Mouse (Mus musculus) macrophage (primary cell): ENCODE data around the gene Ube2j1. TPM values are rescaled to one million over a fixed set of nuclear protein-coding genes. Genes with fewer than 3 reads are reported as not detected.
A peak's percentile ranks its signal among the peaks of the same experiment; 100 is the strongest.
"Not testable (repeated sequence)": the region's sequence is repeated elsewhere in the genome, so short reads cannot be mapped to it uniquely, and the experiment has no call there.

Experiments used
- H3K27ac ChIP-seq: fragments of 350-480 bp; formaldehyde crosslinking; 2 replicates; pipeline ENCODE4 v1.9.0; 2021
- H3K36me3 ChIP-seq: fragments of 350-480 bp; formaldehyde crosslinking; 2 replicates; pipeline ENCODE4 v1.9.0; 2021; ENCODE audit errors: inconsistent target
- H3K4me3 ChIP-seq: fragments of 350-480 bp; formaldehyde crosslinking; 2 replicates; pipeline ENCODE4 v1.9.0; 2021; ENCODE audit errors: inconsistent target
- H3K79me2 ChIP-seq: fragments of 350-480 bp; formaldehyde crosslinking; 2 replicates; pipeline ENCODE4 v1.9.0; 2021; ENCODE audit errors: inconsistent target
- WGBS: methylation state at CpG from one replicate; pipeline ENCODE4 v1.1.7; 2026; ENCODE audit warnings: inconsistent platforms; ENCODE audit not compliant: missing documents; 5-methylcytosine and 5-hydroxymethylcytosine counted together
- polyA plus RNA-seq: library from polyadenylated mRNA; stranded (reverse); fragments of 250-400 nt; gene quantifications from 3 replicates; pipeline ENCODE4 v1.2.4, GENCODE M21; 2018; ENCODE audit warnings: inconsistent platforms

Gene Ube2j1
- polyA plus RNA-seq, 1 experiment from 2014 or later, result 51.3 TPM

DNA sequence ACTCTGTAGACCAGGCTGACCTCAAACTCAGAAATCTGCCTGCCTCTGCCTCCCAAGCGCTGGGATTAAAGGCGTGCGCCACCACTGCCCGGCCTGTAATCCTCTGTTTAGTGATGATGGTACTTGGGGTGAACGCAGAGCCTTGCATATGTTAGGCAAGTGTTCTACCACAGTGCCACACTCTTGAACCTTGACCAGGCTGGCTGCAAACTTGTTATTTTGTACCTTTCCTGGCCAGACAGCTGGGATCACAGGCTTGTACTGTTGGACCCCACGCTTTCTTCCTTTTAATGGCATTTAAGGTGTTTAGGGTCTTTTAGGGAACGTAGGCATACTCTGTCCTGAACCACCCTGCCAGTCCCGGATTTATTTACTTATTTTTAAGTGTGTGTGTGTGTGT, 32.2 kb upstream of the Ube2j1 start:
- Histone ChIP-seq H3K36me3 (no peaks in the 10 kb centered on the region), H3K4me3 (no peak overlapping the region), H3K79me2 (no peaks in the 10 kb centered on the region; the same call in 1 of the 2 replicates), H3K27ac (no peak overlapping the region)
- 89% methylated on average over 4 of the region's 8 CpGs for WGBS

GRCm38 (mm10) chr4:33002081-33002480, 29.1 kb upstream of the Ube2j1 start:
- Histone ChIP-seq H3K4me3 (no peak overlapping the region), H3K36me3 (no peaks in the 10 kb centered on the region), H3K79me2 (no peaks in the 10 kb centered on the region), H3K27ac (no peak overlapping the region)
- 86% methylated on average over 3 of the region's 3 CpGs for WGBS

- not testable (repeated sequence) for H3K36me3 ChIP-seq, H3K4me3 ChIP-seq, H3K79me2 ChIP-seq, H3K27ac ChIP-seq
- WGBS, result 68% methylated on average over 10 of the region's 10 CpGs
Observed at GRCm38 (mm10) chr4:33005595-33006470, 25.4 kb upstream of the Ube2j1 start.

GRCm38 (mm10) chr4:33006844-33007243, 24.4 kb upstream of the Ube2j1 start:
- Histone ChIP-seq H3K27ac (no peak overlapping the region), H3K79me2 (no peaks in the 10 kb centered on the region), H3K36me3 (no peaks in the 10 kb centered on the region), H3K4me3 (no peak overlapping the region)
- 80% methylated on average over 9 of the region's 11 CpGs for whole genome bisulfite sequencing

DNA sequence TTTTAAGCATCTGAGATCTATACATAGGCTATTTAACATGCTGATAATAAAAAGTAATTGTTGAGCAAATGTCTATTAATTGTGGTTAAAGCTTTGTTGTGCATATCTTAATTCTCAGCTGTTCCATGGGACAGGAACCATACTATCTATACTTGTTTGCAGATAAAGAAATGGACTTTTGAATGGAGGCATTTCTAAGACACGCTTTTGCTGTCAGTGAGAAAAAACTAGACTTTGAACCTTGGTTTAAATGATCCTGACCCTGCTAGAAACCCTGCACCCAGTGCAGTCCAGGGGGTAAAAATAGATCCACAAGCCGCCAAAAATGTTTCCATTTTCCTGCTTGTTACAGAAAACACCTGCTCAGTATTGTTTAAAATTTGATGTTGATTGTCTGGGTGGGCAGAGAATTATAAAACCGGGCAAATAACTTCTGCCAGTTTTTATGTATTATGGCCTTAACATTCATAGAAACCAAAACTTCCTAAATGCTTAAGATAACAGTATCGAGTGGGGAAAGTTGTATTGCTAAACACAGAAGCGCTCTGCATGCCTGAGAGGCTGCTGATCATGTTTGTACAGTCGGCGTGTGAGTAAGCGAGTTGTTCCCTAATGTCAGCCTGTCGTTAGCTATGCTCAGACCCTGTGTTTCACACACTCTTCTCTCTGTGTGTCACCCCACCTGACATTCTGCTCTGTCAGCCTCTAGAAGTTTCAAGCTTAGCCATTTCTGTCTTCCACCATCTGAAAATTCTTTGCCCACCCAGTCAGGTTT, 23.6 kb upstream of the Ube2j1 start:
- Histone ChIP-seq H3K27ac (no peak overlapping the region), H3K79me2 (no peaks in the 10 kb centered on the region), H3K4me3 (no peak overlapping the region), H3K36me3 (no peaks in the 10 kb centered on the region)
- 84% methylated on average over 9 of the region's 9 CpGs for WGBS

DNA sequence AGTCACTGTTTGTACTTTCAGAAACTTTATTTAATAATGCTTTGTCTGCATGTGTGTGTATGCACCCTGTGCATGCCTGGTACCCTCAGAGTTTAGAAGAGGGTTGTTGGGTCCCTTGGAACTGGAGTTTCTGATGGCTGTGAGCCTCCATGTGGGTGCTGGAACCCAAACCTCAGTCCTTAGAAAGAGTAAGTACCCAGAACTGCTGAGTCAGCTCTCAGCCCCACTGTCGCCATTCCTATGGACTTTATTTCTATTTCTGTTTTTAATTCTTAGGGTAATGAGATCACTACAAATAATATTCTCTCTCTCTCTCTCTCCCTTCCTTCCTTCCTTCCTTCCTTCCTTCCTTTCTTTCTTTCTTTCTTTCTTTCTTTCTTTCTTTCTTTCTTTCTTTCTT, 21.1 kb upstream of the Ube2j1 start:
- Histone ChIP-seq H3K36me3 (no peaks in the 10 kb centered on the region), H3K27ac (no peak overlapping the region), H3K79me2 (no peaks in the 10 kb centered on the region), H3K4me3 (no peak overlapping the region)
- 89% methylated on average over 1 of the region's 1 CpGs for WGBS

DNA sequence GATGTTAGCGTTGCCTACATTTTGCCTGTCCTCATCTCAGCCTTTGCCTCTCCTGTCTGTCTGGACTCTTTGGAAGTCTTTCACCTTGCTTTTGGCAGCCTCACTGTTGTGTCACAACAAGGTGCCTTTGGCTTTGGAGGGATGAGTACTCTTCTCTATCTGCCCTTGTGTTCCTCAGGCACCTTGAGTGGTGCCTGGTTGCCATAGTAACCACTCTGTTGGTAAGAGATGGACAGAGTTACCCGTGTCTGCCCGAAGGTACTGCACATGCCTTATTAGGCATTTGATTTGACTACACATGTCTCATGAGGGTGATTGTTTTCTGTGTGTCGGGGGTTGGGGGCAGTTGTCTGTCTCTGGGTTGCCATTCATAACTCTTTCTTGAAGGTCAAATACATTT, 18.7 kb upstream of the Ube2j1 start:
- no peaks in the 10 kb centered on the region for H3K79me2 ChIP-seq
- 88% methylated on average over 4 of the region's 4 CpGs for WGBS
- H3K27ac ChIP-seq, result no peak overlapping the region
- H3K36me3 ChIP-seq, result no peaks in the 10 kb centered on the region
- no peak overlapping the region for H3K4me3 ChIP-seq

DNA sequence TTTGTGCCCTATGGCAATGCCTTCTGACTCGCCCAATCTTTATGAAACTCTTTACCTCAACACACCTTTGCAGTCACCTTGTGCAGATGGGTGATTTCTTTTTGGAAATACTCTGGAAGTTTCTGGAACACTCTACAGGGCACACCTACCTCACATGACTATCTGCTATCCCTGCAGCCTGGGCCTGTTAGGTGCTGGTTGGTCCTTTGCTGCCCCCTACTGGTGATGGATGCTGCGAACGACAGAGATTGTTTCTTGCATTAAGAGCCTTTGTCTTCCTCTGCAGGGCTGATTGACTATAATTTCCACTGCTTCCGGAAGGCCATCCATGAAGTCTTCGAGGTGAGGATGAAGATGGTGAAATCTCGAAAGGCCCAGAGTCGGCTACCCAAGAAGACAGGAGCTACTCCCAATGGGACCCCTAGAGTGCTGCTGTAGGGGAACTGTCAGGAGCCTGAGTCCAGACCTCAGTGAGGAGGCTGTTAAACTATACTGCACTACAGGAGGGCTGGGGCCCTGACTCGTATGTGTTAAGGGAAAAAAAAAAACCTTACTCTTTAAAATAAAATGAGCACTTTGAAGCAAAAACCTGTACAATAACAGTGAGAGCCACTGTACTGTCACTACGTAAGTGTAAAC, 12.7 kb upstream of the Ube2j1 start:
- 34% methylated on average over 9 of the region's 9 CpGs for WGBS
- Histone ChIP-seq H3K4me3 (no peak overlapping the region), H3K36me3 (no peaks in the 10 kb centered on the region), H3K27ac (no peak overlapping the region), H3K79me2 (no peaks in the 10 kb centered on the region)

- H3K79me2 ChIP-seq, result no peaks in the 10 kb centered on the region
- no peak overlapping the region for H3K4me3 ChIP-seq
- no peaks in the 10 kb centered on the region for H3K36me3 ChIP-seq
- WGBS, result 85% methylated on average over 8 of the region's 8 CpGs
- no peak overlapping the region for H3K27ac ChIP-seq
Observed at GRCm38 (mm10) chr4:33024420-33024819, 6.8 kb upstream of the Ube2j1 start.

DNA sequence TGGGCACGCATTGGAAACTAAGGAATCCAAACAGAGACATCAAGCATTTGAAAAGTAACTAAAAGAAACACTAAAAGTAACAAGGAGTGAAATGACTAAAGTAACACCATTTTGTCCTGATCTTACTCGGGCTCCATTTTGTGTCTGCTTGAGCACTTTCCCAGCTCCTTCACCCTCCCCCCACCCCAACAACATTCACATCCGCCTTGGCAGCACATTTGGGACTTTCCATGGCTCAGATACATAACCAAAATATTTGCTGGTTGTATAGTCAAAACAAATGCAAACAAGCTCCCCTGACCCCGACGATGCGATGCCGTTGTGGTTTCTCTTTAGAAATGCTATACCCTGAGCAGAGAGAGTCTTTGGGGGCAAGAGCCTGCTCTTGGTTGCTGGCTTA, 2.1 kb upstream of the Ube2j1 start:
- Histone ChIP-seq H3K36me3 (no peaks in the 10 kb centered on the region), H3K27ac (no peak overlapping the region), H3K79me2 (peaks cover 25% of the 10 kb centered on the region), H3K4me3 (no peak overlapping the region)
- 99% methylated on average over 7 of the region's 7 CpGs for WGBS

DNA sequence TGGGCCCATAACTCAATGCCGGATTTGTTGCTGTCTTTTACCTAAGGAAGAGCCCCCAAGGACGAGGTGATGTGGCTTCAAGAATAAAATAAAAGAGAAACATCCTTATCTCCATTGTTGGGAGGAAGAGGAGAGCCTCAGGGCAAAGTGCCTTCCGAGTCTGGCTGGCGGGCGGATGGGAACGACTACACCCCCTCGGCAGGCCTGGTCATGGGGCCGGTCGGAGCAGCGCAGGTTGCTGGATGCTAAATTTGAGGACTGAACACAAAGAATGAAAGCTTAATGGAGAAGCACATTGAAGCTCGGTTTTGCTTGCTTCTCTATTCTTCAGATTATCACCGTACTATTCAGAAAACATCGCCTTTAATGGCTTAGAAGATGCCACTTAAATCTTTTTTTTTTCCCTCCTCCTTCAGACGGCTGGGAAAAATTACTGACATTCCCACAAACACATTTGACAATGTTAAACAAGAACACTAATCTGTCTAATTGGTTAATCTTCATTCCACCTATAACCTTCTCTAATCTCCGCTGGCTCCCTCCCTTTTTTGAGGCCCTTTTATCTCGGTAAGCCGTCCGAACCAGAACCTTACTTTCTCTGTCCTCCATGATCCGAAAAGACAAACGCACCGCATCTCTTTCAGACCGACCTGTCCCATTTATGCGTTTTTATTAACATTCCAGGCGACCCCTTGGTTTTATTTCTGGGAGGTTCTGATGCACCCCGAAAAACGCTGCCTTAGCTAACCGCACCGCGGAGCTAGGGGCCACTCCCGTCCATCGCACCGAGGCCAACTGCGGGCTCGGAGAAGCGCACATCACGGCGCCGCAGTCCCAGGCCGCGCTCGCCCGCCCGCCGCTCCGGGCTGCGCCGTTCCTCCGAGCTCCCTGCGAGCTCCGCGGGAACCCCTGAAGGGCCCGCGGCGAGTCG, 687 bp upstream of the Ube2j1 start:
- 0 out of 2 replicates have a peak overlapping the region, but pooled peaks have one; percentile 22 for H3K27ac ChIP-seq
- peak overlapping the region; percentile 60 for H3K4me3 ChIP-seq
- 14% methylated on average over 54 of the region's 55 CpGs for WGBS
- H3K36me3 ChIP-seq, result no peaks in the 10 kb centered on the region
- peaks cover 39% of the 10 kb centered on the region for H3K79me2 ChIP-seq

GRCm38 (mm10) chr4:33032045-33032444, 829 bp downstream of the Ube2j1 start:
- whole genome bisulfite sequencing, result 47% methylated on average over 4 of the region's 4 CpGs
- H3K27ac ChIP-seq, result no peak overlapping the region
- peak overlapping the region; percentile 63 for H3K4me3 ChIP-seq
- 0 out of 2 replicates have a peak, but pooled peaks cover 10% of the 10 kb centered on the region for H3K36me3 ChIP-seq
- peaks cover 54% of the 10 kb centered on the region for H3K79me2 ChIP-seq

DNA sequence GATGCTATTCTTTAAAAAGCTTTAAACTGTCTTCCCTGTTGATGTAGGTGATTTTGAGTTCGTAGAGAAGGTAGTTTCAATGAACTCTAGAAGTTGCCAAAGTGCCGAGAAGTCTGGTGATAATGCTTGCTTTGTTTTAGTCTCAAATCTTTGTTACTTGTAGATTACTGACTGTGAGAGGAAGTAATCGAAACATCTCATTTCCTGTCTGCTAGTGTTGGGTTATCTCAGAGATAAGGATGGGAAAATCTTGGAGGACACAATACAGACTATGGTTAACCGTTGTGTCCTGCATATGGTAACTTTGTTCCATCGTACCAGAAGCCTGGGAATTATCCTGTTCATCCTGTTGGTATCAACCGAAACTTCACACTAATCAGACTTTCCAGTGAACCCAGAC, 2.3 kb downstream of the Ube2j1 start:
- 0 out of 2 replicates have a peak, but pooled peaks cover 16% of the 10 kb centered on the region for H3K36me3 ChIP-seq
- no peak overlapping the region for H3K27ac ChIP-seq
- H3K4me3 ChIP-seq, result no peak overlapping the region
- WGBS, result 69% methylated on average over 6 of the region's 6 CpGs
- peaks cover 60% of the 10 kb centered on the region for H3K79me2 ChIP-seq

- Histone ChIP-seq H3K36me3 (peaks cover 63% of the 10 kb centered on the region), H3K4me3 (no peak overlapping the region), H3K27ac (no peak overlapping the region), H3K79me2 (peaks cover 29% of the 10 kb centered on the region)
- 62% methylated on average over 4 of the region's 4 CpGs for WGBS
Observed at GRCm38 (mm10) chr4:33039826-33040225, 8.6 kb downstream of the Ube2j1 start.
